Mouse (Mus musculus) heart, adult 2 months (tissue): ENCODE results near the gene Cd109.

Source experiments
- CTCF ChIP-seq: fragments of 200-600 bp; IDR thresholded peaks from 2 replicates; pipeline ENCODE4 v1.8.1; 2022; ENCODE audit warnings: antibody characterized with exemption, mild to moderate bottlenecking, moderate library complexity
- EP300 ChIP-seq: fragments of 200-500 bp; IDR thresholded peaks from 2 replicates; pipeline ENCODE4 v1.6.1; 2011; ENCODE audit warnings: low read depth, low read length, control low read depth; ENCODE audit not compliant: insufficient read depth
- POLR2A ChIP-seq: fragments of 200-500 bp; IDR thresholded peaks from 2 replicates; pipeline ENCODE4 v1.6.1; 2011; ENCODE audit warnings: mild to moderate bottlenecking, low read depth, low read length, control low read depth; ENCODE audit not compliant: insufficient read depth

DNA sequence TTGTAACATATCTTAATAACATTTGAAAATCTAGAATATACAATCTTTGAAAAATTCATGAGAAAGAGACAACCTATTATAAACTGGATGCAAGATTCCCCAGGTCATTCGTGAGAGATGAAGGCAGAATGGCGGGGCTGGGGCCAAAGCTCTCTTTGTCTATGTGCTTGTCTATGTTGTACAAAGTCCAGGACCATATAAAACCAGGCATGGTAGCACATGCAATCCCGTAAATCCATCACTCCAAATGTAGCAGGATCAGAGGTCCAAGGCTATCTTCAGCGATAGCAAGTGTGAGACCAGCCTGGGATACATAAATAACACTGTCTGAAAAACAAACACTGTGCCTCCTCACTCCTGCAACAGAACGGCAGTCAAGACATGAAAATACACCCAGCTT lies 15.4 kb upstream of the Cd109 start:
- TF ChIP-seq CTCF (no peak), EP300 (no peak), POLR2A (no peak)
